Mouse (Mus musculus) spleen, adult 12 weeks (tissue): Measurements from ENCODE around the gene Yes1.
A peak's percentile ranks its signal among the peaks of the same experiment; 100 is the strongest.
"Not testable (repeated sequence)": the region's sequence is repeated elsewhere in the genome, so short reads cannot be mapped to it uniquely, and the experiment has no call there.

Experiments used
- DNase-seq: peaks from one replicate; pipeline ENCODE4 v3.0.0; 2022; ENCODE audit warnings: low spot score

Yes1 gene

DNA sequence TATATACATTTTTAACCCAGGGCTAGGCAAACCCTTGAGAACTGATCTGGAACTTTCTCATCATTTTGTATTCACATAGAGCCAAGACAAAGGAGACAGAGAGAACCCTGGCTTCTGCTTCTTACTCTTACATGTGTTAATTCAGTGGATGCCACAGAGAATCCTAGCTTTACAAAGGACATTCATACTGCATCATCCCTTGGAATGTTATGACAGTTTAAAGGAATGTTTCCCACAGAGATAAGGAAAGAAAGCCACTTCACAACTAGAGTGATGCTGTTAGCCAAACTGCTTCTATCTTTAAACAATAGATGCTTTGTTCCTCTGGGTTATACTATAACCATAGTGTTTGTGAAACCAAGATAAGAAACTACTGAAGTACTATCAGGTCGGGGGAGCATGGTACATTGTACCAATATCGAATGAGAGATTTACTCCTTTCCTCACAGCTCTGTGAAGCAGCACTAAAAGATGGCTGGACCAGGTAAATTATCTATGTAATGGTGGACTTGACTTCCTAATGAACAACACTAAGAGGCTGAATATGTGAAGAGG, 95.3 kb downstream of the Yes1 start:
- DNase-seq, result no peak

DNA sequence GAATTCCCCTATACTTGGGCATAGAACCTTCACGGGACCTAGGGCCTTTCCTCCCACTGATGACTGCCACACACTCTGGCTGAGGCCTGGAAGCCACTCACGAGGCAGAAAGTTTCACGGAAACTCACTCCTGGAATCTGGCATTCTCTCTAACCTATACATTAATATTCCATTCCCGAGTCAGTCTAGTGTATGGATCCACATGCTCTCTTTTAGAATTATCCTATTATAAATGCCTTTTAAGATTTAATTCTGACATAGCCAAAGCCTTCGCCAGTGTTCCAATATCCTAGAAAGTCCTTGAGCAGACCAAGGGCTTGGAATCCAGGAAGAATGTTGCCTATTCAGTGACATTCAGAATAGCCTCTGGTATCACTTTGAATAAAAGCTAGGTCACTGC, 100.5 kb downstream of the Yes1 start:
- no peak for DNase-seq

DNA sequence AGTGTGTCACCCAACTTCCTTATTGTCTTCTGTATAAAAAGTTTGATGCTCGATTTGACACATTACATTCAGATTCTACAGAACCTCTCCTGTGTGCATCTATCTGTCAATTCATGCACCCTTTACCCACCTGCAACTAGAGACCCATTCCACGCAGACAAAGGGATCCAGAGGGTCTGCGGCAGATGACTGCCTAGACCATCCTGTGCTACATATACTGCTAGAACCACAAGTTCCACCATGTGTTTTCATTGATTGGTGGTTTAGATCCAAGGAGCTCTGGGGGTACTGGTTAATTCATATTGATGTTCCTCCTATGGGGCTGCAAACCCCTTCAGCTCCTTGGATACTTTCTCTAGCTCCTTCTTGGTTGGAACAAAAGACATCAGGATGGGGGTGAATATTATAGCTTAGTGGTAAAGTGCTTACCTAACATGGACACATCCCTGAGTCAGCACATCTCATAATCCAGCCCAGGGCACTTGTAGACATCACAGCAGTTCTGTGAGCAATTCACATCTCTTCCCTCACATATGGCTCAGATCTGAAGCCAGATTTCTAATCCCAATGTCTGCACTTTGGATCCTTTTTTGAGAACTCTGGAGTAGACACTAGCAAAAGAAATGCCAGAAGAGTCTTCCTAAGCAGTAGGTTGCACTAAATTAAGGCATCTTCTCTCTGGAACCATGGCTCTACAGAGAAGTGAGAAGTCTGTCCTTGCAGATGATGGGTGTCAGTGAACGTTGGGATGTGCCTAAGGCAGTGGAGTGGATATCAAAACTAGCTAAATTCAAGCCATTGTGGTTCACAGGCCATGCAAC, 101.5 kb downstream of the Yes1 start:
- DNase-seq, result no peak

DNA sequence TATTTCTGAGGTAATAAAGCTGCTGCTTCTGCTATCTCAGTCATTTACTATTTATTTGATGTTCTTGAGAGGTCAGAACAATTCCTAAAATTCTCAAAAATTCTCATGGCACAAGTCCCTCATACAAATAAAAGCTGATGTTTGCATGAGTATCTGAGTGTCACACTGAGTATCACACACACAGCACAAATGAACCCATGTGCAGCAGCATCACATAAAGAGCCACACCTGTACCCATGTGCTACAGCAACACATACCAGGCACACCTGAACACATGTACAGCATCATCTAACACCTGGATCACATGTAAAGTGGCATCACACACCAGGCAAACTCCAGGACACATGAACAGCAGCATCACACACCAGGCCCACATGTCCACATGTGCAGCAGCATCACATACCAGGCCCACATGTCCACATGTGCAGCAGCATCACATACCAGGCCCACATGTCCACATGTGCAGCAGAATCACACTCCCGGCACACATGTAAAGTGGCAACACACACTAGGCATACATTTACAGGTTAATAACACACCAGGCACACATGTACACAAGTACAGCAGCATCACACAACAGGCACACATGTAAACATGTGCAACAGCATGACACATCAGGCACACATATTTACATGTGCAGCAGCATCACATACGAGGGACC, 102.2 kb downstream of the Yes1 start:
- DNase-seq, result no peak

DNA sequence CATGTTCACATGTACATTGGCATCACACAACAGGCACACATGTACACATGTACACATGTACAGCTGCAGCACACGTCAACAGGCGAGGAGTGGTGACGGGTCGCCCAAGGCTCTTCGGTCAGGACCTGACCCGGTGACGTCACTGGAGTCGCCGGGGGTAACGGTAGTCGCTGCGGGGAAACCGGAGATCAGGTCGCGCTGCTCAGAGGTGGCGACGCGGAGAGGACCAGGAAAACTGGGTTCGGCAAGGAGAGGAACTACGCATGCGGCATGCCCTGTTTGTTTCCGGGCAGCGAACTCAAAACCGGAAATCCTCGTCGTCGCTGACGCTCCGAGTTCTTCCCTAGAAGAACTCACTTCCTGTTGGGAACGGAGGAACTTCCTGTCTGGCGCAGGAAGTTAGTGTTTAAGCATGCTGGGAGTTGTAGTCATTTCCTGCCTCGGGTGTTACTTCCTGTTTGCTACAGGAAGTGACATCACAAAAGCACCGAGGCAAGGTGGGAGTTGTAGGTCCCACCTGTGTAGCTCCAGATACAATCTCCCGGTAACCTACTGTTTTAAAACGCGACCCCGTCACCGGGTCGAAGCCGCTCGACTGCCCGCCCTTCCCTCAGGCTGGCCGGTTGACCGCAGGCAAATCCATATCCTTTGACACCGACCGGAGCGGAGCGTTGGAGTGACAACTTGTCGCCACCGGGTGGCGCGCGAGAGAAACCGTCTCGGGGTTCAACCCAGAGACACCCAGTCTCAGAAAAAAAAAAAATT, 102.9 kb downstream of the Yes1 start:
- DNase-seq, result peak; percentile 70

DNA sequence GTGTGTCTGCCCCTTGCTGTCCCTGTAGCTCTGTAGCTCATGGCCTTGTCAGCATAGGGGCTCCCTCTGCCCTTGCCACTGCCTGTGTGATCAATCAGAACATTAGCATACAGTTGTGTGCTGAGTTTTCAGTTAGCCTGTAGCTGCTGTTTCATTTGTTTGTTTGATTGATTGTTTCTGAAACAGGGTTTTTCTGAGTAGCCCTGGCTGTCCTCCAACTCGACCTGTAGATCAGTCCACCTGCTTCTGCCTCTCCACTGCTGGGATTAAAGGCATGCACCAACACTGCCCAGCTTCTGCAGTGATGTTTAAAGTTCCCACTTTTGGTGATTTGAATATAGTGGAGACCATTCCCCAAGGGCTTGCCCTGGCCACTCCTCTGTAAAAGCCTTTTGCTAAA, 106.8 kb downstream of the Yes1 start:
- no peak for DNase-seq

DNA sequence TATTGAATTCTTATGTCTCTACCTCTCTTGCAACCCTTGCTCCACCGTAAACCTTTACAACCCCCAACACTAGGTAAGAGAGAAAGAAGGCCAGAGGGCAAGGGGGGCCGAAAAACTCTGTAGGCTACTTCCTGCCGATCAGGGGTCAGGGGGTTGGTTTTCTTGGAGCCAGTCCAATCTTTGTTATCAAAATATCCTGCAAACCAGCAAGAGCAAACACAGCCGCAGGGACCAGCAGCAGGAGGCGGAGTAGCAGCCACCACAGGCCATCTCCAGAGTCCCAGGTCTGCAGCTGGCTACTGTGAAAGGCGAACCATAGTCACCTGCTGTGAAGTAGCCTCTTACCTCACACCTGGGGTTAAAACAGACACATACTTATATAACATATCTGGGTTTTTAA, 107.9 kb downstream of the Yes1 start:
- DNase-seq, result no peak

DNA sequence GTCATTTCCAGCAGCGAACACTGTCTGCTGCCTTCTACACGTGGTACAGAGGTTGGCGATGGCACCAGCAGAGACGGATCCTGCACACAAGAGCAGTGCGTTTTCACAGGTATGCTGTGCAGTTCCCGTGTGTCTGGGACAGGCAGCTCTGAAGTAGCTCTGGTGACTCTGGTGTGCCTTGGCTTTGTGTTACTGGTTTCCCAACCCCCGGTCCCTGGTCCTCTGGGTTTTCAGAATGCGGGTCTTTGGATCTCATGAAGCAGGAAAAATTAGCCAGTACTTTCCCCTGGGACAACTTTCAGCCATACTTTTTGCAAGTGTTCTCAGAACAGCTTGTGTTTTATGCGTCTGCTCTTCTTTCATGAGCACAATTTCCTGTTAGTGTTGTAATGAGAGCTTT, 109.4 kb downstream of the Yes1 start:
- no peak for DNase-seq

DNA sequence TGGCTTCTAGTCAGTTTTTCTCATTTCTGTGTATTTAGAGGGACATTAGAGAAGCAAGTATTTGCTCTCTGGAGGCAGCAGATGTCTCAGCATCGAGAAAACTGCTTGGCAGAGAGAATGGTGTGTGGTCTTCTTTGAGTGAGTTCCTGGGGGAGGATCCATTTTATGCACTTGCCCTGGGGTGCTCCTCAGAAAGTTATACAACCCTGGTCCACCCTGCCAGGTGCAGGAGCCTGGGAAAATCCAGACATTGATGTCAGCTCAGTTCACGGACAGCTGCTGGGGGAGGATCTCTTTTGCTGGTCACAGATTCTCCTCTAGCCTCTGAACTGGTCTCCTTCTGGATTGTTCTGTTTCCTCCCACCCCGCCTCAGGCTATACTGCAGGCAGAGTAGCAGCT, 110.3 kb downstream of the Yes1 start:
- no peak for DNase-seq

DNA sequence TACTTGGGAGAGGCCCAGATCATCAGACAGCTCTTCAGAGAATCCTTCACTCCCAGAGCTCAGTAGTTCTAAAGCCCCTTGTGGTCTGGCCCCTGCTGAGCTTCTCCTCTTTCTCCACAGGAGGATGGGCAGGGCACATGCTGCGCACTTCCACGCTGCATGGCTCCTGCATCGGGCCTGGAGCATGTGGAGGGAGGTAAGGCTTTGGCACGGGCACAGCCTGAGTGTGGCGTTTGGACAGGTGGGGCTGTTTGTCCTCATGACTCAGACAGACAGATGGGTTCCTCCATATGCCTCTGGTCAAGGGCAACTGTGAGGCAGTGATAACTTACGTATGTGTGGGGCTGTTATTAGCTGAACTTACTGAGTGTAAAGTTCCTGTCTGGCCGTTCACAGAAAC, 111.3 kb downstream of the Yes1 start:
- DNase-seq, result no peak

DNA sequence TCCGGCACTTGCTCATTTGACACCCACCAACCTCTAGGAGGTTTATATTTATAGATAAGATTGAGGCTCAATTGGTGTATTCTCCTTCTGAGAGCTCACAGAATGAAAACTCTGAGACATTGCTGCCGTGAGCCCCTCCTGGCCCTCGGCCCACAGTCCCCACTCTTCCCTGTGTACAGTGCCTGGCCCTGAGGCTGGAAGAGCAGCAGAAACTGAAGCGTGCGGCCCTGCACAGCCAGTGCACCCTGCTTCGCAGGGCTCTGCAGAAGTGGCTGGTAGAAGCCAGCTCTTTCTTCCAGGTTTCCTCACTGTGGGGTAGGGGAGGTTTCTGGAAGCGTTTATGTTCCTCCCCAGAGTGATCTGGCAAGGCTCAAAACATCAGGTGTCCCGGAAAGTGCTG, 111.7 kb downstream of the Yes1 start:
- not testable (repeated sequence) for DNase-seq

DNA sequence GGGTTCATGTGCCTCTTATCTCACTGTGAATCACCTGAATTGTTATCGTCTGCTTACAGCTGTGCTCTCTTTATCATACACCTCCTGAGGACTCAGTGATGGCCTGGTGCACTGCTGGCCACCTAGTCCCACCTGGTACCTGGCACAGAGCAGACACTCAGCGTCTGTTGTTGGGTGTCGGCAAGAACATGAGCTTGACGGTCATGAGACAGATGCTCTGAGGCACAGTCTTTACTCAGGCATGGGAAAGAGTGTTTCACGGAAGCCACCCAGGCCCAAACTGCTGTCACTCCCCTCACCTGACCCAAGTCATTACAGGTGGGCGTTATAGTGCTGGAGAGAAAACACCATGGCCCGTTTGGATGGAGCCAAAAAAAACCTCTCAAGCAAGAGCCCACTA, 113.0 kb downstream of the Yes1 start:
- DNase-seq, result no peak

DNA sequence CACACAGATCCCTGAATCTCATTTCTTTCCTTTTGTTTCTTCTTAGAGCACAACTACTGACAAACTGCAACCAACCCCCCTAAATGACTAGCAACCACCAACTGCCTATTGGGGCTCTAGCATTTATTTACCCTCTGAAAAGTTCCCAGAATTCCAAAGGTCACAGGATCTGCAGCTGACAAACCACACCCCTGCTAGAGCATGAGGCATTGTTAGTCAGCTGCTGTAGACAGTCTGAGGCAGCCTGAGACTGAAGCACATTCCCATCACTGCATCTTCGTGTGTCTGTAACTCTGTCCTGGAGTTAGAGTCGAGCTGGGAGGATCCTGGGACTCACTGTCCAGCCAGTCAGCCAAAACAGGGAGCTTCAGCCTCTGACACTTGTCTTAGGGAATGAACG, 114.4 kb downstream of the Yes1 start:
- not testable (repeated sequence) for DNase-seq

DNA sequence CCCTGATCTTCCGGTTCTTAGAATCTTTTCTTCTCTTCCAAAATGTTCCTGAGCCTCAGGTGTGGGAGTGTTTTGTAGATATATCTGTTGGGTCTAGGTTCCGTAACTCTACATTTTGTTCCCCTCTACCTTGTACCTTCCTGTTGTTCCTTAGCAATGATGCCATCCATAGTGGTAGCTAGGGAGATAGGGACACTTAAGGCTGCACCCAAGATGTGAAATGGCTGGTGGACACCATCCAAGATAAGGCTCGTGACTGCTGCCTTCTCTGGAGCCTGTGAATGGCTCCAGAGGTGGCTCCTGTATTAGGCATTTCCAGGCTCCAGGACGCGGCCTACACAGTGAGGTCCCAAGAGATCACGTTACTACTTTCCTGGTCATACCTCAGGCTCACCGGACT, 117.3 kb downstream of the Yes1 start:
- no peak for DNase-seq

DNA sequence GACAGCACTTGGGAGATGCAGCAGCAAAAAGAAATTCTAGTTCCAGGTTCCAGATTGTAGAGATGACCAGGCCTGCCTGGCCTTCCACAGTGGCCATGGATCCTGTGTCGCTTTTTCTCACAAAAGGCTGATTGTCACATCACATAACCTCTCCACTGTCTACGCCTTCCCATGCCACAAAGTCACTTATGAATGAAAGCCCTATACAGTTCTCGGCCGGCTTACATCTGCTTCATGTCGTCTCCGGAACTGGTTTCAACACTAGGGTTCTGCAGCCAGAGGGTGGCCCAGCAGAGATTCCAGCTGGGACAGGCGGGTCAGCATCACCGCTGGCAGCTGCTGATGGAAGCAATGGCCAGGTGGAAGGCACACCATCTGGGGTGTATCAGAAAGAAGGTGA, 117.9 kb downstream of the Yes1 start:
- DNase-seq, result no peak

DNA sequence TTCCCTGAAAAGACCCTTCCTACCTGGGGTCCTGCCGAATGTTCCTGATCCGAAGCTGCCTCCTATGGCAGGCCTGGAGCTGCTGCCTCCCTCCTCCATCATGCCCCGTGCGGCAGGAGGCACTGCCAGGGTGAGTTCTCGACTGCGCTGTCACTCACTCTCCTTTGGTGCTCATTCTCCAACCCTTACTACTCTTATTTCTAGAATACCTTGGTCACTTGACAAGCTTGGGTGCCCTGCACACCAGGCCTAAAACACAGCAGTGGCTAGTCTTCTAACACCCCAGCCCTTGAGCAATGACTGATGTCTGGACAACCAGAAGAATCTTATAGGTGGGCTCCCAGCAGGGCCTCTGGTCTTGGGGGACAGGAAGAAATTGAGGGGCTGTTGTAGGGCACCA, 122.9 kb downstream of the Yes1 start:
- not testable (repeated sequence) for DNase-seq

DNA sequence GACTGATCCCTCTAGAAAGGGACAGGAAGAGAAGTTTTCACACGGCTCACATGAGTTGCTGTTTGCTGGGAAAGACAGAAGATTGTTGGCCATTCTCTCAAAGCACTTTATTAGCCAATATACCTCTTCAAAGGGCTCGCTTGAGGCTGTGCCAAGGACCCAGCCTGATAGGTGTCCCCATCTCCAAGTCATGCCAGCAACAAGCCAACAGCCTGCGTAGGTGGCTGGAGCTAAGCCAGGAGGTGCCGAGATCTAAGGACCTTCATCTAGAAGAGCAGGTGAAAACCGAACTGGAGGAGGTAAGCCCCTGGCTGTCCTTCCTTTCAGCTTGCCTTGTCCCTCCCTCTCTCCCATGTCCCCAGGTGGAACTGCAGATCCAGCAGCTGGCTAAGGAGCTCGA, 124.8 kb downstream of the Yes1 start:
- no peak for DNase-seq
